Mouse (Mus musculus) C2C12 (cell line): ENCODE data around the gene Hmg20a. TPM values are rescaled to one million over a fixed set of nuclear protein-coding genes. Genes with fewer than 3 reads are reported as not detected.

Source experiments
- H3K27me3 ChIP-seq: one replicate; pipeline ENCODE4 v1.6.1; 2011; ENCODE audit not compliant: control insufficient read depth, insufficient read depth, insufficient read length
- H3K36me3 ChIP-seq: one replicate; pipeline ENCODE4 v1.6.1; 2011; ENCODE audit not compliant: control insufficient read depth, insufficient read depth
- H3K4me3 ChIP-seq: one replicate; pipeline ENCODE4 v1.5.1; 2011; ENCODE audit warnings: mild to moderate bottlenecking, control low read depth; ENCODE audit not compliant: poor library complexity, insufficient read depth, severe bottlenecking
- H3K79me2 ChIP-seq: one replicate; pipeline ENCODE4 v1.6.1; 2011; ENCODE audit not compliant: control insufficient read depth, insufficient read depth
- H3K79me3 ChIP-seq: one replicate; pipeline ENCODE4 v1.6.1; 2011; ENCODE audit warnings: low read depth, control low read depth
- H3ac ChIP-seq: one replicate; pipeline ENCODE3; 2011; ENCODE audit warnings: low read depth; ENCODE audit not compliant: control insufficient read depth, insufficient read length
- CEBPB ChIP-seq: IDR thresholded peaks from one replicate; pipeline ENCODE4 v1.6.1; 2011; ENCODE audit warnings: low read depth, mild to moderate bottlenecking, control low read depth, moderate library complexity
- CTCF ChIP-seq: IDR thresholded peaks from one replicate; pipeline ENCODE4 v1.5.1; 2011; ENCODE audit not compliant: control insufficient read depth, insufficient read depth, insufficient read length
- FOSL1 ChIP-seq: IDR thresholded peaks from one replicate; pipeline ENCODE4 v1.8.0; 2011; ENCODE audit warnings: mild to moderate bottlenecking, low read length; ENCODE audit not compliant: poor library complexity, insufficient read depth, severe bottlenecking
- MAX ChIP-seq: IDR thresholded peaks from one replicate; pipeline ENCODE4 v1.6.1; 2011; ENCODE audit warnings: mild to moderate bottlenecking, control low read depth
- MYOD1 ChIP-seq: IDR thresholded peaks from one replicate; pipeline ENCODE4 v1.6.1; 2011; ENCODE audit warnings: low read depth; ENCODE audit not compliant: control insufficient read depth, insufficient read length
- MYOG ChIP-seq: IDR thresholded peaks from one replicate; pipeline ENCODE4 v1.6.1; 2011; ENCODE audit not compliant: control insufficient read depth, insufficient read length; ENCODE audit errors: extremely low read depth
- USF1 ChIP-seq: IDR thresholded peaks from one replicate; pipeline ENCODE4 v1.6.1; 2011; ENCODE audit warnings: low read depth, mild to moderate bottlenecking, control low read depth, moderate library complexity
- polyA plus RNA-seq: library from polyadenylated mRNA; unstranded; fragments of >200 nt; fragmentation: generic; extraction: Trizol; gene quantifications from one replicate; pipeline ENCODE4 v1.2.1, GENCODE M21; 2012; ENCODE audit warnings: missing spikeins

The Hmg20a gene
- polyA plus RNA-seq, 1 experiment: 9.7 TPM

DNA sequence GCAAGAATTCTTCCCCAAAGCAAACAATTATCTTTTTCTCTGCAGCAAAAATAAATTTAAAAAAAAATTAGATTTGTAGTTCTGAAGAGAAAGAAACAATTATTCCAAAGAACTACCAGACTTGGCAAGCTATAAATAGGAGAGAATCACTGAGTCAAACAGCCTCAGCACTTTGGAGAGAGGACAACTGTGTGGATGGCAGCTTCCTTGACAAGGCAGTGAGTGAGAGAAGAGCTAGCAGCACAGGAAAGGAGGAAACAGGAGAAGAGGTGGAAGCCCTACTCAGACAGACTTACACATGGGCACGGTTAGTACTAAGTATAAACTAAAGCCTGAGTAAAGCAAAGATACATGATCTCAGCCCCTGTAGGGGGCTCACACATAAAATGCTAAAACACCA lies 22.1 kb upstream of the Hmg20a start:
- Histone ChIP-seq H3K79me2 (peaks cover 100% of the 10 kb centered on the region), H3K79me3 (peaks cover 84% of the 10 kb centered on the region), H3K27me3 (no peaks in the 10 kb centered on the region), H3K36me3 (peaks cover 11% of the 10 kb centered on the region), H3K4me3 (no peak overlapping the region), H3ac (no peak overlapping the region)
- no peak for TF ChIP-seq CEBPB
- TF ChIP-seq FOSL1: no peak
- no peak for TF ChIP-seq USF1
- no peak for TF ChIP-seq CTCF

DNA sequence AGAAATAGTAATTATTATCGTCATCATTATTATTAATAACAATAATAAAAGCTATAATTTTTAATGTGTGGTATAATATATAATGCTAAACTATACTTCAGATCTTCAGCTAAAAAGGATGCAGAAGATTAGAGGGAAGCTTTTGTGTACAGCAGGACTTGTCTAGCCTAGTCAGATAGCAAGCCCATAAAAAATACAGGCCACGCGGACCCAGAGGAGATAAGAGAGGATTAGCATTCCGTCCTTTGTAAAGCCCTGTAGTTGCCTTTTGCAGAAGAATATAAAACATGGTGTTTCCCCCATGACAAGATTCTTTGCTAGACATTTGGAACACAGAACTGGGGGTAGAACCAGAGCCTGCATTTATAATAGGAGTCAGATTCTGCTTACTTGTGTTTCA lies 13.8 kb upstream of the Hmg20a start:
- H3K79me3 ChIP-seq: peaks cover 92% of the 10 kb centered on the region
- no peak overlapping the region for H3ac ChIP-seq
- peaks cover 26% of the 10 kb centered on the region for H3K36me3 ChIP-seq
- TF ChIP-seq MYOD1: no peak
- TF ChIP-seq USF1: no peak
- no peak for TF ChIP-seq MYOG
- no peak for TF ChIP-seq CTCF
- no peak for TF ChIP-seq MAX
- no peak for TF ChIP-seq FOSL1
- no peak for TF ChIP-seq CEBPB
- H3K4me3 ChIP-seq: no peak overlapping the region
- H3K27me3 ChIP-seq: no peaks in the 10 kb centered on the region
- peaks cover 100% of the 10 kb centered on the region for H3K79me2 ChIP-seq

DNA sequence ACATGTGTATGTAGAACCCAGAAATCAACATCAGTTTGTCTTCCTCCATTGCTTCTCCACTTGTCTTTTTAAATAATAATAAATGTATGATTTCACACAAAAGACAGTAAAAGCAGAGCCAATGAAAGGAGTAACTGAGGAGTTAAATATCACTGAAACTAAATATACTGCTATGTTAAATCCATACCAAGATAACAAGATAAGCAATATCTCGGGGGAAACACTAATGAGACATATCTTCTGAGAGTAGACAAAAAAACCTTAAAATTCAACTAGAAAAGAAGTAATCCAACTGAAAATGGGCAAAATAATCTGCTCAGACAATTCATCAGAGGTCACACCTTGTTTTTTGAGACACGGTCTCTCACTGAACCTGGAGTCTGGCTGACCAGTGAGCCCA lies 8.5 kb upstream of the Hmg20a start:
- Histone ChIP-seq H3ac (no peak overlapping the region), H3K27me3 (no peaks in the 10 kb centered on the region), H3K79me2 (peaks cover 100% of the 10 kb centered on the region), H3K4me3 (no peak overlapping the region), H3K36me3 (peaks cover 21% of the 10 kb centered on the region), H3K79me3 (peaks cover 98% of the 10 kb centered on the region)
- no peak for TF ChIP-seq MYOD1
- TF ChIP-seq CEBPB: no peak
- TF ChIP-seq FOSL1: no peak

DNA sequence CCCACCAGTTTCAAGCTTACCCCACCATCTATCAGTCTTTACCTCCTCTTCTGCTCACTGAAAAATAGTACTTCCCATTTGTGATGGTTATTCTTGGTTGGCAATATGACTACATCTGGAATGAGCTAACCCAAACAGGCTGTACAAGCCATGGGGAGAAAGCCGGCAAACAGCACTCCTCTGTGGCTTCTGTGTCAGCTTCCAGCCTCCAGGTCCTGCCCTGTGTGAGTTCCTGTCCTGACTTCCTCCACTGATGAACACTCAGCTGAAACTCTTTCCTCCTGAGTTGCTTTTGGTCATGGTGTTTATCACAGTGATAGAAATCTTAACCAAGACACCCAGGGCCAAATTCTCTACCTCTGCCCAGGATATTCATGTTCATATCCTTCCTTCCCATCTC lies 5.7 kb upstream of the Hmg20a start:
- no peak overlapping the region for H3K4me3 ChIP-seq
- no peak overlapping the region for H3ac ChIP-seq
- no peaks in the 10 kb centered on the region for H3K27me3 ChIP-seq
- peaks cover 16% of the 10 kb centered on the region for H3K36me3 ChIP-seq
- peaks cover 100% of the 10 kb centered on the region for H3K79me2 ChIP-seq
- TF ChIP-seq MAX (no peak), CTCF (no peak), CEBPB (no peak), MYOG (no peak), FOSL1 (no peak), MYOD1 (no peak), USF1 (no peak)
- H3K79me3 ChIP-seq: peaks cover 87% of the 10 kb centered on the region

DNA sequence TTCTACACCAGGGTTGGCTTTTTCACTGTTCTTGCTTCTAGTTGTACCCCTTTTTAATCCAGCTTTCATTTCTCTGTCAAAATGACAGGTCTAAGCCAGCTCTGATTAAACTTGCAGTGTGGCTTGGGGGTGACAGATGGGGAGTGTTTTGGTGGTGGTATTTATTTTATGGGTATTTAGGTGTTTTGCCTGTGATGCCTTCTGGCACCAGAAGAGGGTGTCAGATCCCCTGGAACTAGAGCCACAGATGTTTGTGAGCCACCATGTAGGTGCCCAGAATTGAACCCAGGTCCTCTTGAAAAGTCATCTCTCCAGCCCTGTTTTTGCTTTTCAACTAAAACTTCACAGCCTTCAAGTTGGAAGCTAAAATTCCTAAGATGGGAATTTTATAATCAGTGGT lies 4.1 kb upstream of the Hmg20a start:
- no peak overlapping the region for H3K4me3 ChIP-seq
- peaks cover 71% of the 10 kb centered on the region for H3K79me3 ChIP-seq
- peaks cover 6% of the 10 kb centered on the region for H3K36me3 ChIP-seq
- no peak for TF ChIP-seq MYOG
- no peak for TF ChIP-seq CEBPB
- TF ChIP-seq CTCF: no peak
- no peak for TF ChIP-seq USF1
- no peak for TF ChIP-seq FOSL1
- no peak for TF ChIP-seq MYOD1
- no peak for TF ChIP-seq MAX
- no peak overlapping the region for H3ac ChIP-seq
- peaks cover 89% of the 10 kb centered on the region for H3K79me2 ChIP-seq
- no peaks in the 10 kb centered on the region for H3K27me3 ChIP-seq

DNA sequence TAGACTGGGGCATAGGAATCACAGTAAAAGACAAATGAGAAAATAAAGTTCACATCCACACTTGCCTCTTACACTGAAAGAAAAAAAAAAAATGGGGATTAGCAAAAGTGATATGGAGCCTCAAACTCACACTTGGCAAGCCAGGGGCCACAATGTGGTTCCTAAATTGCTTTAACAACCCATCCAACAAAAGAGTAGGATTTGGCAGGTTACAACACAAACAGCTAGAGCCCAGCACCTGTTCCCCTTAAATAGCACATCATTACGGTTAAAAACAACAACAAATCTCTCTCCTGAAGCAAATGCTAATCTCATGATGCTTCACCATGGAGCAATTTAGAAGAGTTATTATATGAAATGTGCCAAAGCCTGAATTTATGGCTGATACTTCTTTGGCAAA lies 3.0 kb upstream of the Hmg20a start:
- no peak overlapping the region for H3K4me3 ChIP-seq
- H3K79me3 ChIP-seq: peaks cover 64% of the 10 kb centered on the region
- no peak for TF ChIP-seq CTCF
- TF ChIP-seq FOSL1: no peak
- TF ChIP-seq CEBPB: no peak
- TF ChIP-seq USF1: no peak
- TF ChIP-seq MYOD1: no peak
- TF ChIP-seq MAX: no peak
- TF ChIP-seq MYOG: no peak

More for the DNA sequence above, 3.0 kb upstream of the Hmg20a start:
- H3K36me3 ChIP-seq: peaks cover 5% of the 10 kb centered on the region
- peaks cover 89% of the 10 kb centered on the region for H3K79me2 ChIP-seq
- H3K27me3 ChIP-seq: no peaks in the 10 kb centered on the region
- H3ac ChIP-seq: no peak overlapping the region
